Mouse (Mus musculus) heart, embryonic 12.5 days (tissue): ENCODE measurements at regions not wholly inside any gene's neighbourhood (a gene's known extent, or its start where the extent isn't known, plus 50 kb on each side); places are given as distances from the start of the nearest gene placed in this dataset.

Source experiments
- ATAC-seq: fragments of 200-750 bp; cut with Nextera tagmentation; 2 replicates; pipeline ENCODE4 v1.8.0; 2017; ENCODE audit warnings: moderate TSS enrichment, moderate library complexity; ENCODE audit not compliant: insufficient number of reproducible peaks, low FRiP score
- H3K27ac ChIP-seq: fragments of 300-500 bp; sonication (generic); 2 replicates; pipeline ENCODE4 v1.5.1; 2016; ENCODE audit warnings: mild to moderate bottlenecking, moderate library complexity; ENCODE audit not compliant: poor library complexity, severe bottlenecking
- H3K27me3 ChIP-seq: fragments of 300-500 bp; sonication (generic); replicated peaks from 2 replicates; pipeline ENCODE4 v1.6.1; 2016; ENCODE audit warnings: mild to moderate bottlenecking, moderate library complexity
- H3K36me3 ChIP-seq: fragments of 300-500 bp; sonication (generic); 2 replicates; pipeline ENCODE4 v1.6.1; 2016; ENCODE audit warnings: mild to moderate bottlenecking, moderate library complexity
- H3K4me1 ChIP-seq: fragments of 300-500 bp; sonication (generic); replicated peaks from 2 replicates; pipeline ENCODE4 v1.6.1; 2016; ENCODE audit warnings: mild to moderate bottlenecking
- H3K4me2 ChIP-seq: fragments of 300-500 bp; sonication (generic); 2 replicates; pipeline ENCODE4 v1.6.1; 2016; ENCODE audit warnings: mild to moderate bottlenecking, moderate library complexity
- H3K4me3 ChIP-seq: fragments of 300-500 bp; sonication (generic); 2 replicates; pipeline ENCODE4 v1.5.1; 2016; ENCODE audit warnings: mild to moderate bottlenecking
- H3K9ac ChIP-seq: fragments of 300-500 bp; sonication (generic); 2 replicates; pipeline ENCODE4 v1.6.1; 2016; ENCODE audit warnings: mild to moderate bottlenecking, moderate library complexity
- H3K9me3 ChIP-seq: fragments of 300-500 bp; sonication (generic); replicated peaks from 2 replicates; pipeline ENCODE4 v1.6.1; 2016; ENCODE audit warnings: mild to moderate bottlenecking, moderate library complexity
- WGBS: fragments of 180-500 bp; shearing (Covaris S2); methylation state at CpG from one replicate; pipeline ENCODE4 v1.1.7; 2016; 5-methylcytosine and 5-hydroxymethylcytosine counted together

- H3K27me3 ChIP-seq, result no peaks in the 10 kb centered on the region
- H3K9me3 ChIP-seq, result no peaks in the 10 kb centered on the region; the same call in 1 of the 2 replicates
- no peak for ATAC-seq
- no peaks in the 10 kb centered on the region for H3K4me1 ChIP-seq
- no peak overlapping the region for H3K4me3 ChIP-seq
- H3K4me2 ChIP-seq, result no peak overlapping the region
- H3K27ac ChIP-seq, result no peak overlapping the region
- WGBS, result 83% methylated on average over 8 of the region's 8 CpGs
- H3K36me3 ChIP-seq, result no peaks in the 10 kb centered on the region
- no peak overlapping the region for H3K9ac ChIP-seq
Measured at GRCm38 (mm10) chr7:125117173-125117572, 327.3 kb upstream of the Kdm8 start.

GRCm38 (mm10) chr7:125129187-125129586, 315.3 kb upstream of the Kdm8 start:
- 53% methylated on average over 1 of the region's 1 CpGs for WGBS
- Histone ChIP-seq H3K27ac (no peak overlapping the region), H3K4me1 (no peaks in the 10 kb centered on the region), H3K9me3 (no peaks in the 10 kb centered on the region), H3K9ac (no peak overlapping the region), H3K4me2 (no peak overlapping the region), H3K4me3 (no peak overlapping the region), H3K27me3 (no peaks in the 10 kb centered on the region), H3K36me3 (no peaks in the 10 kb centered on the region)
- no peak for ATAC-seq

- Histone ChIP-seq H3K27ac (no peak overlapping the region), H3K4me3 (no peak overlapping the region), H3K27me3 (no peaks in the 10 kb centered on the region), H3K4me2 (no peak overlapping the region), H3K9me3 (peaks cover 9% of the 10 kb centered on the region; the same call in 1 of the 2 replicates), H3K4me1 (no peaks in the 10 kb centered on the region), H3K36me3 (no peaks in the 10 kb centered on the region), H3K9ac (no peak overlapping the region)
- no peak for ATAC-seq
- 39% methylated on average over 1 of the region's 1 CpGs for WGBS
Measured at GRCm38 (mm10) chr7:125131968-125132367, 312.5 kb upstream of the Kdm8 start.

- WGBS, result 64% methylated on average over 3 of the region's 3 CpGs
Measured at GRCm38 (mm10) chr7:125138607-125139006, 305.9 kb upstream of the Kdm8 start.

GRCm38 (mm10) chr7:125139196-125139595, 305.3 kb upstream of the Kdm8 start:
- H3K36me3 ChIP-seq, result no peaks in the 10 kb centered on the region
- WGBS, result 73% methylated on average over 2 of the region's 2 CpGs
- H3K27ac ChIP-seq, result no peak overlapping the region
- no peak for ATAC-seq
- no peak overlapping the region for H3K9ac ChIP-seq
- H3K9me3 ChIP-seq, result peaks cover 9% of the 10 kb centered on the region; the same call in 1 of the 2 replicates
- no peak overlapping the region for H3K4me2 ChIP-seq
- no peaks in the 10 kb centered on the region for H3K4me1 ChIP-seq
- no peaks in the 10 kb centered on the region for H3K27me3 ChIP-seq
- H3K4me3 ChIP-seq, result no peak overlapping the region

More at GRCm38 (mm10) chr7:125138607-125139006, 305.9 kb upstream of the Kdm8 start:
- Histone ChIP-seq H3K27ac (no peak overlapping the region), H3K4me1 (no peaks in the 10 kb centered on the region), H3K9me3 (peaks cover 9% of the 10 kb centered on the region; the same call in 1 of the 2 replicates), H3K36me3 (no peaks in the 10 kb centered on the region), H3K4me2 (no peak overlapping the region), H3K4me3 (no peak overlapping the region), H3K27me3 (no peaks in the 10 kb centered on the region), H3K9ac (no peak overlapping the region)
- ATAC-seq, result no peak

GRCm38 (mm10) chr7:125140854-125141253, 303.6 kb upstream of the Kdm8 start:
- no peaks in the 10 kb centered on the region for H3K27me3 ChIP-seq
- 72% methylated on average over 3 of the region's 3 CpGs for WGBS

GRCm38 (mm10) chr7:125141864-125142263, 302.6 kb upstream of the Kdm8 start:
- no peak for ATAC-seq
- H3K27ac ChIP-seq, result no peak overlapping the region
- no peaks in the 10 kb centered on the region for H3K27me3 ChIP-seq
- H3K4me2 ChIP-seq, result no peak overlapping the region
- H3K9ac ChIP-seq, result no peak overlapping the region
- WGBS, result 63% methylated on average over 1 of the region's 1 CpGs
- no peak overlapping the region for H3K4me3 ChIP-seq
- no peaks in the 10 kb centered on the region for H3K36me3 ChIP-seq
- H3K4me1 ChIP-seq, result peaks cover 11% of the 10 kb centered on the region
- H3K9me3 ChIP-seq, result no peaks in the 10 kb centered on the region

More at GRCm38 (mm10) chr7:125140854-125141253, 303.6 kb upstream of the Kdm8 start:
- Histone ChIP-seq H3K9ac (no peak overlapping the region), H3K9me3 (no peaks in the 10 kb centered on the region), H3K4me3 (no peak overlapping the region), H3K27ac (no peak overlapping the region), H3K4me2 (no peak overlapping the region), H3K4me1 (peaks cover 3% of the 10 kb centered on the region; the same call in 1 of the 2 replicates), H3K36me3 (no peaks in the 10 kb centered on the region)
- no peak for ATAC-seq

GRCm38 (mm10) chr7:125146025-125146424, 298.5 kb upstream of the Kdm8 start:
- H3K9ac ChIP-seq, result no peak overlapping the region
- H3K27ac ChIP-seq, result no peak overlapping the region
- H3K36me3 ChIP-seq, result no peaks in the 10 kb centered on the region
- no peaks in the 10 kb centered on the region for H3K27me3 ChIP-seq
- H3K4me2 ChIP-seq, result no peak overlapping the region
- H3K9me3 ChIP-seq, result no peaks in the 10 kb centered on the region
- no peak for ATAC-seq
- peaks cover 11% of the 10 kb centered on the region for H3K4me1 ChIP-seq
- no peak overlapping the region for H3K4me3 ChIP-seq
- WGBS, result 24% methylated on average over 9 of the region's 9 CpGs

GRCm38 (mm10) chr7:125149151-125149550, 295.3 kb upstream of the Kdm8 start:
- H3K27ac ChIP-seq, result no peak overlapping the region
- no peaks in the 10 kb centered on the region for H3K27me3 ChIP-seq
- WGBS, result 77% methylated on average over 2 of the region's 2 CpGs
- H3K4me2 ChIP-seq, result no peak overlapping the region
- no peaks in the 10 kb centered on the region for H3K36me3 ChIP-seq
- peaks cover 11% of the 10 kb centered on the region for H3K4me1 ChIP-seq
- no peaks in the 10 kb centered on the region for H3K9me3 ChIP-seq
- H3K9ac ChIP-seq, result no peak overlapping the region
- H3K4me3 ChIP-seq, result no peak overlapping the region
- no peak for ATAC-seq

- Histone ChIP-seq H3K9me3 (no peaks in the 10 kb centered on the region), H3K27me3 (no peaks in the 10 kb centered on the region), H3K36me3 (no peaks in the 10 kb centered on the region), H3K4me3 (no peak overlapping the region), H3K27ac (no peak overlapping the region), H3K4me1 (peaks cover 11% of the 10 kb centered on the region), H3K9ac (no peak overlapping the region), H3K4me2 (no peak overlapping the region)
- 50% methylated on average over 1 of the region's 1 CpGs for WGBS
- ATAC-seq, result no peak
Measured at GRCm38 (mm10) chr7:125149740-125150139, 294.7 kb upstream of the Kdm8 start.

- H3K9me3 ChIP-seq, result no peaks in the 10 kb centered on the region
- H3K9ac ChIP-seq, result no peak overlapping the region
- no peak overlapping the region for H3K4me3 ChIP-seq
- no peaks in the 10 kb centered on the region for H3K27me3 ChIP-seq
- H3K36me3 ChIP-seq, result no peaks in the 10 kb centered on the region
- no peaks in the 10 kb centered on the region for H3K4me1 ChIP-seq
- H3K4me2 ChIP-seq, result no peak overlapping the region
- WGBS, result 72% methylated on average over 5 of the region's 5 CpGs
- no peak overlapping the region for H3K27ac ChIP-seq
- no peak for ATAC-seq
Measured at GRCm38 (mm10) chr7:125152281-125152680, 292.2 kb upstream of the Kdm8 start.

- Histone ChIP-seq H3K4me2 (no peak overlapping the region), H3K4me3 (no peak overlapping the region), H3K9me3 (no peaks in the 10 kb centered on the region), H3K36me3 (no peaks in the 10 kb centered on the region), H3K4me1 (no peaks in the 10 kb centered on the region), H3K27ac (no peak overlapping the region), H3K9ac (no peak overlapping the region), H3K27me3 (no peaks in the 10 kb centered on the region)
- WGBS, result 43% methylated on average over 2 of the region's 2 CpGs
- no peak for ATAC-seq
Measured at GRCm38 (mm10) chr7:125155291-125155690, 289.2 kb upstream of the Kdm8 start.
